Mouse (Mus musculus): Measurements from ENCODE around the gene Car6.

Car6 gene

GRCm38 (mm10) chr4:150201232-150201631 is at the start of gene Car6:
TSS of gene Car6 (minus strand) at chr4:150201332.
- in situ Hi-C loops (cut with MboI, MseI) = no loop called here

GRCm38 (mm10) chr4:150249731-150250270 is 48.7 kb upstream of the Car6 start:
- in situ Hi-C loops (cut with MboI, MseI) = no loop called here

- in situ Hi-C loops (cut with MboI, MseI) = no loop called here
Measured at GRCm38 (mm10) chr4:150248917-150249316, 47.8 kb upstream of the Car6 start.

GRCm38 (mm10) chr4:150248009-150248408 is 46.9 kb upstream of the Car6 start:
- in situ Hi-C loops (cut with MboI, MseI) = no loop called here

GRCm38 (mm10) chr4:150245876-150246275 is 44.7 kb upstream of the Car6 start:
- in situ Hi-C loops (cut with MboI, MseI) = no loop called here

- in situ Hi-C loops (cut with MboI, MseI) = no loop called here
Measured at GRCm38 (mm10) chr4:150242745-150243144, 41.6 kb upstream of the Car6 start.

- in situ Hi-C loops (cut with MboI, MseI) = no loop called here
Measured at GRCm38 (mm10) chr4:150241708-150242107, 40.6 kb upstream of the Car6 start.

GRCm38 (mm10) chr4:150240381-150240886 is 39.3 kb upstream of the Car6 start:
- in situ Hi-C loops (cut with MboI, MseI) = no loop called here

- in situ Hi-C loops (cut with MboI, MseI) = no loop called here
Measured at GRCm38 (mm10) chr4:150239951-150240368, 38.8 kb upstream of the Car6 start.

- in situ Hi-C loops (cut with MboI, MseI) = no loop called here
Measured at GRCm38 (mm10) chr4:150239503-150239902, 38.4 kb upstream of the Car6 start.

GRCm38 (mm10) chr4:150239087-150239480 is 38.0 kb upstream of the Car6 start:
- in situ Hi-C loops (cut with MboI, MseI) = no loop called here

GRCm38 (mm10) chr4:150238433-150239086 is 37.4 kb upstream of the Car6 start:
- in situ Hi-C loops (cut with MboI, MseI) = no loop called here

GRCm38 (mm10) chr4:150237636-150238361 is 36.7 kb upstream of the Car6 start:
- in situ Hi-C loops (cut with MboI, MseI) = no loop called here

GRCm38 (mm10) chr4:150236521-150237481 is 35.7 kb upstream of the Car6 start, which contains the start of gene Eno1:
TSS of gene Eno1 (plus strand) at chr4:150236721.
- in situ Hi-C loops (cut with MboI, MseI) = no loop called here

- in situ Hi-C loops (cut with MboI, MseI) = no loop called here
Measured at GRCm38 (mm10) chr4:150236031-150236430, 34.9 kb upstream of the Car6 start.

- in situ Hi-C loops (cut with MboI, MseI) = no loop called here
Measured at GRCm38 (mm10) chr4:150235585-150235984, 34.5 kb upstream of the Car6 start.

GRCm38 (mm10) chr4:150234599-150235327 is 33.6 kb upstream of the Car6 start:
- in situ Hi-C loops (cut with MboI, MseI) = no loop called here

- in situ Hi-C loops (cut with MboI, MseI) = no loop called here
Measured at GRCm38 (mm10) chr4:150231871-150232270, 30.7 kb upstream of the Car6 start.

- in situ Hi-C loops (cut with MboI, MseI) = no loop called here
Measured at GRCm38 (mm10) chr4:150230460-150231407, 29.6 kb upstream of the Car6 start.

Measured in T-helper 1 cell (primary cell).